Mouse (Mus musculus): Measurements from ENCODE around the gene Alkbh3. TPM values are rescaled to one million over a fixed set of nuclear protein-coding genes. Genes with fewer than 3 reads are reported as not detected.

Alkbh3 gene
- polyA plus RNA-seq (2012; rRNA removed) = 26.1 and 28.5 TPM in 2 replicates

GRCm38 (mm10) chr2:94010335-94011291 is at the start of gene Alkbh3:
TSS of gene Alkbh3 (minus strand) at chr2:94010807.

GRCm38 (mm10) chr2:93996254-93996653 is 14.4 kb downstream of the Alkbh3 start, which contains the start of gene Gm27027:
TSS of gene Gm27027 (minus strand) at chr2:93996354.

GRCm38 (mm10) chr2:93956908-93957784 is 53.5 kb downstream of the Alkbh3 start, which contains the start of gene Gm13889:
TSS of gene Gm13889 (minus strand) at chr2:93957201.

Other genes starting within 250 kb of the Alkbh3 start
- gene Ext2, start 188.2 kb downstream of the Alkbh3 start, polyA plus RNA-seq (2012; rRNA removed) = 40.2 and 50.1 TPM in 2 replicates
- gene Accs, start 160.9 kb downstream of the Alkbh3 start, polyA plus RNA-seq (2012; rRNA removed) = 10.6 and 11.5 TPM in 2 replicates
- not detected in 2 replicates for gene Accsl, start 141.7 kb downstream of the Alkbh3 start, polyA plus RNA-seq (2012; rRNA removed)
- 90.2 and 93.3 TPM in 2 replicates for gene Gm13889, start 53.6 kb downstream of the Alkbh3 start, polyA plus RNA-seq (2012; rRNA removed)
- gene Gm27027, start 14.5 kb downstream of the Alkbh3 start, polyA plus RNA-seq (2012; rRNA removed) = not detected in 2 replicates
- 20.7 and 24.5 TPM in 2 replicates for gene Hsd17b12, start 147.2 kb upstream of the Alkbh3 start, polyA plus RNA-seq (2012; rRNA removed)